Mouse (Mus musculus) MEL (cell line): Measurements from ENCODE around the gene Ifna11. TPM values are rescaled to one million over a fixed set of nuclear protein-coding genes. Genes with fewer than 3 reads are reported as not detected.

Source experiments
- DNase-seq: peaks from one replicate; pipeline ENCODE4 v3.0.0; 2011; ENCODE audit warnings: low read depth, low spot score
- H3K27ac ChIP-seq: 2 replicates; pipeline ENCODE4 v1.5.1; 2012; ENCODE audit warnings: low read depth, mild to moderate bottlenecking, control low read depth, low read length, moderate library complexity; ENCODE audit not compliant: control insufficient read depth
- H3K27me3 ChIP-seq, 2 experiments: fragments of 150-350 bp in 1 of 2; sonication (generic) in 1 of 2; 2 replicates each; pipeline ENCODE4 v1.6.1; 2012; ENCODE audit warnings: low read length in 2 of 2, mild to moderate bottlenecking in 2 of 2, improper control_type of control experiment in 1 of 2, moderate library complexity in 1 of 2; ENCODE audit not compliant: insufficient read depth in 2 of 2, control insufficient read depth in 1 of 2
- H3K36me3 ChIP-seq, 2 experiments: 2 replicates each; pipeline ENCODE4 v1.6.1; 2012 to 2014; ENCODE audit warnings: low read length in 2 of 2, improper control_type of control experiment in 1 of 2, inconsistent platforms in 1 of 2, mild to moderate bottlenecking in 1 of 2; ENCODE audit not compliant: insufficient read depth in 2 of 2, control insufficient read depth in 1 of 2
- H3K4me1 ChIP-seq, 2 experiments: fragments of 150-350 bp in 1 of 2; sonication (generic) in 1 of 2; 2 replicates each; pipeline ENCODE4 v1.6.1; 2012; ENCODE audit warnings: low read length in 2 of 2, improper control_type of control experiment in 1 of 2, mild to moderate bottlenecking in 1 of 2; ENCODE audit not compliant: insufficient read depth in 2 of 2, control insufficient read depth in 1 of 2
- H3K4me3 ChIP-seq, 2 experiments: fragments of 150-350 bp in 1 of 2; sonication (generic) in 1 of 2; 2 replicates each; pipeline ENCODE4 v1.5.1; 2012; ENCODE audit warnings: low read depth in 2 of 2, low read length in 2 of 2, mild to moderate bottlenecking in 2 of 2, moderate library complexity in 2 of 2, control low read depth in 1 of 2, improper control_type of control experiment in 1 of 2; ENCODE audit not compliant: control insufficient read depth in 1 of 2, insufficient read depth in 1 of 2
- H3K79me2 ChIP-seq: 2 replicates; pipeline ENCODE4 v1.6.1; 2012; ENCODE audit warnings: mild to moderate bottlenecking, low read length, moderate library complexity; ENCODE audit not compliant: control insufficient read depth, poor library complexity, insufficient read depth
- H3K9ac ChIP-seq: 2 replicates; pipeline ENCODE4 v1.6.1; 2012; ENCODE audit warnings: low read depth, mild to moderate bottlenecking, control low read depth, low read length, moderate library complexity; ENCODE audit not compliant: control insufficient read depth, poor library complexity, severe bottlenecking
- H3K9me3 ChIP-seq: fragments of 150-350 bp; sonication (generic); replicated peaks from 2 replicates; pipeline ENCODE4 v1.6.1; 2012; ENCODE audit warnings: mild to moderate bottlenecking, low read length, improper control_type of control experiment, moderate library complexity; ENCODE audit not compliant: insufficient read depth
- BHLHE40 ChIP-seq: IDR thresholded peaks from 2 replicates; pipeline ENCODE4 v1.6.1; 2012; ENCODE audit warnings: low read depth, mild to moderate bottlenecking, inconsistent platforms, low read length, improper control_type of control experiment, borderline replicate concordance
- CHD1 ChIP-seq: IDR thresholded peaks from 2 replicates; pipeline ENCODE4 v1.6.1; 2012; ENCODE audit warnings: low read depth, mild to moderate bottlenecking, inconsistent platforms, low read length, improper control_type of control experiment
- CHD2 ChIP-seq: IDR thresholded peaks from 2 replicates; pipeline ENCODE4 v1.6.1; 2011; ENCODE audit warnings: low read length, improper control_type of control experiment
- CTCF ChIP-seq, 3 experiments: IDR thresholded peaks in 2 of 3; conservative IDR thresholded peaks in 1 of 3; 2 replicates each; pipeline ENCODE4 v1.5.1; 2011 to 2012; ENCODE audit warnings: low read length in 3 of 3, low read depth in 2 of 3, mild to moderate bottlenecking in 2 of 3, improper control_type of control experiment in 1 of 3, inconsistent platforms in 1 of 3, mixed read lengths in 1 of 3, moderate library complexity in 1 of 3; ENCODE audit not compliant: control insufficient read depth in 1 of 3, insufficient read depth in 1 of 3, poor library complexity in 1 of 3, severe bottlenecking in 1 of 3
- ELF1 ChIP-seq: IDR thresholded peaks from 2 replicates; pipeline ENCODE4 v1.6.1; 2014; ENCODE audit warnings: low read depth, mild to moderate bottlenecking, inconsistent platforms, low read length, improper control_type of control experiment, moderate library complexity
- EP300 ChIP-seq, 2 experiments: IDR thresholded peaks; 2 replicates each; pipeline ENCODE4 v1.6.1; 2011; ENCODE audit warnings: improper control_type of control experiment in 2 of 2, low read length in 2 of 2, low read depth in 1 of 2, mild to moderate bottlenecking in 1 of 2
- MAFK ChIP-seq: IDR thresholded peaks from 2 replicates; pipeline ENCODE4 v1.6.1; 2011; ENCODE audit warnings: low read depth, mild to moderate bottlenecking, low read length, improper control_type of control experiment, borderline replicate concordance
- MYB ChIP-seq: IDR thresholded peaks from 2 replicates; pipeline ENCODE4 v1.6.1; 2011; ENCODE audit warnings: mild to moderate bottlenecking, low read depth, low read length, improper control_type of control experiment
- NELFE ChIP-seq: IDR thresholded peaks from 2 replicates; pipeline ENCODE4 v1.6.1; 2011; ENCODE audit warnings: low read depth, low read length, improper control_type of control experiment
- NRF1 ChIP-seq: IDR thresholded peaks from 2 replicates; pipeline ENCODE4 v1.6.1; 2014; ENCODE audit warnings: low read depth, mild to moderate bottlenecking, inconsistent platforms, low read length, improper control_type of control experiment, moderate library complexity; ENCODE audit not compliant: poor library complexity, insufficient read depth, severe bottlenecking
- POLR2A ChIP-seq, 2 experiments: IDR thresholded peaks; 2 replicates each; pipeline ENCODE4 v1.6.1; 2011 to 2012; ENCODE audit warnings: low read length in 2 of 2, mild to moderate bottlenecking in 2 of 2, control low read depth in 1 of 2, improper control_type of control experiment in 1 of 2, low read depth in 1 of 2, moderate library complexity in 1 of 2; ENCODE audit not compliant: control insufficient read depth in 1 of 2, insufficient read depth in 1 of 2, poor library complexity in 1 of 2
- POLR2AphosphoS2 ChIP-seq: IDR thresholded peaks from 2 replicates; pipeline ENCODE4 v1.6.1; 2011; ENCODE audit warnings: low read length, improper control_type of control experiment
- POLR2AphosphoS5 ChIP-seq: IDR thresholded peaks from 2 replicates; pipeline ENCODE4 v1.6.1; 2012; ENCODE audit warnings: low read depth, borderline replicate concordance, mild to moderate bottlenecking, inconsistent platforms, low read length, moderate library complexity, mixed read lengths
- RAD21 ChIP-seq: IDR thresholded peaks from 2 replicates; pipeline ENCODE4 v1.6.1; 2011; ENCODE audit warnings: mild to moderate bottlenecking, low read depth, low read length, improper control_type of control experiment
- RCOR1 ChIP-seq: IDR thresholded peaks from 2 replicates; pipeline ENCODE4 v1.6.1; 2012; ENCODE audit warnings: low read depth, mild to moderate bottlenecking, inconsistent platforms, low read length, improper control_type of control experiment
- SMC3 ChIP-seq: IDR thresholded peaks from 2 replicates; pipeline ENCODE4 v1.6.1; 2011; ENCODE audit warnings: low read depth, low read length, improper control_type of control experiment
- ZC3H11A ChIP-seq: IDR thresholded peaks from 2 replicates; pipeline ENCODE4 v1.6.1; 2012; ENCODE audit warnings: low read depth, mild to moderate bottlenecking, inconsistent platforms, low read length, improper control_type of control experiment
- polyA plus RNA-seq, 2 experiments: library from polyadenylated mRNA; stranded (reverse) in 1 of 2; unstranded in 1 of 2; fragments of >175 nt in 1 of 2; fragments of >200 nt in 1 of 2; gene quantifications; 2 replicates each; pipeline versions ENCODE4 v1.2.1 to v1.2.4; 2012; ENCODE audit warnings: low replicate concordance in 2 of 2, low read depth in 1 of 2; ENCODE audit not compliant: insufficient read length in 2 of 2, insufficient read depth in 1 of 2, missing spikeins in 1 of 2
- total RNA-seq: library from RNA; depleted of rRNA; stranded (reverse); fragments of 300-350 nt; gene quantifications from 2 replicates; pipeline ENCODE4 v1.2.3, GENCODE M21; 2012

Gene Ifna11
- total and polyA plus RNA-seq, 3 experiments = not detected

DNA sequence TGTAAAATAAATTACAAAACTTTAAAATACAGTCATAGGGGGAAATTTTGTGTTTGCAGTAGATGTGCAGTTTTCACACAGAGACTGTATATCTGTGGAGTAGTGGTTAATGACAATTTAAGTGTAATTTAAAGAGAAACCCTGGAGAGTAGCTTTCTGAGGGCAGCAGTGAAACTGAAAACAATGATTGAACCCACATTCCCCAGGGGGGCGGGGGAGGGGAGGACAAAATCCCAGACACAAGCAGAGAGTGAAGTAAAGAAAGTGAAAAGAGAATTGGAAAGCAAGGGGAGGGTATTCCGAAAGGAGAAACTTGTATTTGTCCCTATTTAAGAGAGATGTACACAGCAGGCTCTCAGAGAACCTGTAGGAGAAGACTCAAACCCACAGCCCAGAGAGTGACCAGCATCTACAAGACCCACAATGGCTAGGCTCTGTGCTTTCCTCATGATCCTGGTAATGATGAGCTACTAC, 21.7 kb downstream of the Ifna11 start, which contains the start of gene Ifna4:
Gene Ifna4, plus strand, starts transcription at position 424 of the 474 bp plus-strand sequence.
- H3K9me3 ChIP-seq = no peaks in the 10 kb centered on the region
- peaks cover 11 to 14% of the 10 kb centered on the region in 2 experiments for H3K27me3 ChIP-seq
- no peaks in the 10 kb centered on the region for H3K79me2 ChIP-seq
- no peaks in the 10 kb centered on the region for H3K36me3 ChIP-seq
- DNase-seq = no peak
- no peak for TF ChIP-seq ZC3H11A
- TF ChIP-seq CHD1 = no peak
- TF ChIP-seq MYB = no peak
- no peak for TF ChIP-seq EP300 (IDR thresholded peaks at IDR 0.05; ENCODE audit: low read depth in 1 of 2, low read length in 2 of 2)
- no peak for TF ChIP-seq ELF1
- no peak for TF ChIP-seq CHD2
- no peak for TF ChIP-seq MAFK
- no peak for TF ChIP-seq NRF1
- TF ChIP-seq RCOR1 = no peak
- H3K4me1 ChIP-seq = no peaks in the 10 kb centered on the region; a peak in 1 of 4 replicates
- H3K27ac ChIP-seq = no peak within 1 kb of the TSS
- H3K4me3 ChIP-seq = no peak within 1 kb of the TSS
- no peak within 1 kb of the TSS for H3K9ac ChIP-seq

DNA sequence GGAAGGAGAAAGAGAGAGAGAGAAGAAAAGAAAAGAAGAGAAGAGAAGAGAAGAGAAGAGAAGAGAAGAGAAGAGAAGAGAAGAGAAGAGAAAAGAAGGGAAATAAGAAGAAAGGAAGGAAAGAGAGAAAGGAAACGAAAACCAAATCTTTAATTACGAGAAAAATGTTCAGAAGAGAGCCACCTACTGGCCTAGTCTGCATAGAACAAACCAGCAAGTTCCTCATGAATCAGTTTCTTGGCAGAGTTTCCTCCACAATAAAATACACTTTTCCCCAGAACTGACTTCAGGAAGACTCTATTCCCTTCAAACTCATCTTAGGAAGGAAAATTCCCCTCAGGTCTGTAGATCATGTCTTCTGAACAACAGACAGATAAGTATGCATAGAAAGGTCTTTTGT, 25.6 kb downstream of the Ifna11 start:
- no peaks in the 10 kb centered on the region for H3K79me2 ChIP-seq
- H3K9ac ChIP-seq = no peak overlapping the region
- H3K4me1 ChIP-seq = no peaks in the 10 kb centered on the region; a peak in 1 of 4 replicates
- peaks cover 8 to 21% of the 10 kb centered on the region in 2 experiments for H3K27me3 ChIP-seq
- TF ChIP-seq EP300 (IDR thresholded peaks at IDR 0.05; ENCODE audit: low read depth in 1 of 2, low read length in 2 of 2) = no peak
- TF ChIP-seq POLR2AphosphoS5 = no peak
- TF ChIP-seq SMC3 = peak; percentile 26
- peak in 2 of 3 experiments; percentile 36 to 65; a peak in 4 of 6 replicates for TF ChIP-seq CTCF (IDR thresholded peaks at IDR 0.05 in 2 of 3, conservative IDR thresholded peaks at IDR 0.05 in 1 of 3; ENCODE audit: control insufficient read depth in 1 of 3, insufficient read depth in 1 of 3, low read depth in 2 of 3, low read length in 3 of 3, poor library complexity in 1 of 3, severe bottlenecking in 1 of 3)
- 0 out of 2 replicates have a peak, but pooled peaks have one; percentile 5 for TF ChIP-seq RAD21
- TF ChIP-seq POLR2AphosphoS2 = no peak
- H3K36me3 ChIP-seq = no peaks in the 10 kb centered on the region
- H3K9me3 ChIP-seq = no peaks in the 10 kb centered on the region
- DNase-seq = peak; percentile 51
- peak overlapping the region in 1 of 2 experiments; percentile 34; a peak in 1 of 4 replicates for H3K4me3 ChIP-seq
- no peak overlapping the region for H3K27ac ChIP-seq

- Histone ChIP-seq H3K4me3 (no peak within 1 kb of the TSS), H3K27me3 (peaks cover 4 to 26% of the 10 kb centered on the region in 2 experiments), H3K9ac (no peak within 1 kb of the TSS), H3K27ac (no peak within 1 kb of the TSS), H3K36me3 (no peaks in the 10 kb centered on the region), H3K79me2 (no peaks in the 10 kb centered on the region), H3K4me1 (no peaks in the 10 kb centered on the region; a peak in 1 of 4 replicates), H3K9me3 (no peaks in the 10 kb centered on the region)
- DNase-seq = no peak
- TF ChIP-seq NELFE (no peak), POLR2AphosphoS5 (no peak), POLR2A (IDR thresholded peaks at IDR 0.05; ENCODE audit: control insufficient read depth in 1 of 2, insufficient read depth in 1 of 2, low read depth in 1 of 2, low read length in 2 of 2, poor library complexity in 1 of 2) (no peak), BHLHE40 (no peak), CHD1 (no peak), CHD2 (no peak)
These were observed 29.9 kb downstream of the Ifna11 start, which contains the start of gene Ifna1 for GRCm38 (mm10) chr4:88849698-88850097. TSS of gene Ifna1 (plus strand) at chr4:88850087.
